Mouse (Mus musculus): Measurements from ENCODE around the gene Pdcd4. TPM values are rescaled to one million over a fixed set of nuclear protein-coding genes. Genes with fewer than 3 reads are reported as not detected.

Gene Pdcd4
- polyA plus RNA-seq (2017; shearing (Covaris generic)) = 86.0 TPM

DNA sequence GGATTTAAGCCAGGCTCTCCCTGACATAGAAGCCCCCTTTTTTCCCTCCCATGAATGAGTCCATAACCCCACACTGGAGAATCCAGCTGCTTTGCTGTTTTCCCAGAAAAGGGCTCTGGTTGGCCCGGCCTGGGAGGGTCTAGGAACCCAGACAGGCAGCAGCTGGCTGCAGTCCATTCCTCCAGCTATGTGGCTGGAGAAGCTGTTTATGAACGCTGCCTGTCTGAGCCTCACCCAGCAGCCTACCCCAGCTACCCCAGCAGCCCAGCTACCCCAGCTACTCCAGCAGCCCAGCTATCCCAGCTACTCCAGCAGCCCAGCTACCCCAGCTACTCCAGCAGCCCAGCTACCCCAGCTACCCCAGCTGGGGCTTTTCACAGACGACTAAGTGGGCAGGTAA lies at the start of gene Pdcd4:
Pdcd4 (plus strand) TSS at position 171 of the 400 bp plus-strand sequence.

DNA sequence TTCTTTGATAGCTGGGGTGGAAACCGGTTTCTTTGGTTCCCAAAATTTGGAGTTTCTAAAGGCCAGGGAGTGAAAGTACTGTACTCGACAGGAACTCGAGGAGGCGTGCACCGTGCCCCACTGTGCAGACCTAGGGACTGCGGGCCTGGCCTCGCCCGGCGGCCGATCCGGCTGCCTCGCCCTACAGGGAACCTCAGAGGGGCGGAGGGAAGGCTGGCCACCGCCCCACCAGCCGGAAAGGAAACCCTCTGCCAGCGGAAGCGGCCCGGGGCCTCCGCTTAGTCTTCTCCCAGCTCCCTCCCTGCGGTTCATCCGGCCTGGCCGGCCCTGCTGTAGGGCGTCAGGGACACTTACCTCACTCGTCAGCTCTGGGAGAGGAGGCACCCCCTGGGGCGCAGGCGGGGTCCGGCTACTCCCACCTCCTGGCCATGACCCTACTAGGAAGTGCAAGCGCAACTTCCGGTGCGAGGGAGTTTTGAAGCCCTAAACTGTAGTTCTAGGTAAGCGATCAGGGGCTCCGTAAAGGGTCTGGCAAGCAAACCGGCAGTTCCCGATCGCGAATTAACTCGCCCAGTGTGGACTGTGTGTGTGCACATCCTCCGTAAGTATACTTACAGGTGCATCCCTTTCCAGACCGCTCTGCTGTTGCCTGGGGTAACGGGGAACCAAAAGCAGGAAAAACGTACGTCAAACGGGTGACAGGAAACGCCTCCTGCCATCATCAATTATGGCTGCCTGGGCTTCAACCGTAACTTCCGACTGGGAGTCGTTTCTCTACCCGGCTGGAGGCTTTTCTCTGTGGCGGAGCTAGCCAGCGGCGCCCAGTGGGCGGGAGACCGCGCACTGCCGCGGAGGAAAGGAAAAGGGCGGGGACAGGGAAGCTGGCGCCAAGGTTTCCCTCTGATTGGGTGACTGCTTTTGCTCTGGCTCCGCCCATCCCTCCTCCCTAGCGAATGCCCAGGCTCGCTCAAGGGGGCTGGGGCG lies 52.1 kb downstream of the Pdcd4 start, which contains the start of the genes Shoc2 and Bbip1:
Shoc2 (plus strand) TSS at position 505 of the 984 bp plus-strand sequence.
Bbip1 (minus strand) TSS at position 826 of the 984 bp plus-strand sequence.

Other genes starting within 250 kb of the Pdcd4 start
- not detected for gene Rbm20, start 214.9 kb upstream of the Pdcd4 start, polyA plus RNA-seq (2017; shearing (Covaris generic))
- 69.4 TPM for gene Shoc2, start 52.1 kb downstream of the Pdcd4 start, polyA plus RNA-seq (2017; shearing (Covaris generic))
- gene Bbip1, start 52.4 kb downstream of the Pdcd4 start, polyA plus RNA-seq (2017; shearing (Covaris generic)) = 58.2 TPM
- not detected for gene Adra2a, start 151.9 kb downstream of the Pdcd4 start, polyA plus RNA-seq (2017; shearing (Covaris generic))